Mouse (Mus musculus) MEL (cell line): ENCODE data around the gene Ext2.

ENCODE experiments used
- CTCF ChIP-seq, 3 experiments: IDR thresholded peaks in 2 of 3; conservative IDR thresholded peaks in 1 of 3; 2 replicates each; pipeline ENCODE4 v1.5.1; 2011 to 2012; ENCODE audit warnings: low read length in 3 of 3, low read depth in 2 of 3, mild to moderate bottlenecking in 2 of 3, improper control_type of control experiment in 1 of 3, inconsistent platforms in 1 of 3, mixed read lengths in 1 of 3, moderate library complexity in 1 of 3; ENCODE audit not compliant: control insufficient read depth in 1 of 3, insufficient read depth in 1 of 3, poor library complexity in 1 of 3, severe bottlenecking in 1 of 3
- EP300 ChIP-seq, 2 experiments: IDR thresholded peaks; 2 replicates each; pipeline ENCODE4 v1.6.1; 2011; ENCODE audit warnings: improper control_type of control experiment in 2 of 2, low read length in 2 of 2, low read depth in 1 of 2, mild to moderate bottlenecking in 1 of 2
- GATA1 ChIP-seq: IDR thresholded peaks from 2 replicates; pipeline ENCODE4 v1.6.1; 2011; ENCODE audit warnings: low read depth, low read length, improper control_type of control experiment
- POLR2A ChIP-seq, 2 experiments: IDR thresholded peaks; 2 replicates each; pipeline ENCODE4 v1.6.1; 2011 to 2012; ENCODE audit warnings: low read length in 2 of 2, mild to moderate bottlenecking in 2 of 2, control low read depth in 1 of 2, improper control_type of control experiment in 1 of 2, low read depth in 1 of 2, moderate library complexity in 1 of 2; ENCODE audit not compliant: control insufficient read depth in 1 of 2, insufficient read depth in 1 of 2, poor library complexity in 1 of 2
- TAL1 ChIP-seq: IDR thresholded peaks from 2 replicates; pipeline ENCODE4 v1.6.1; 2012; ENCODE audit warnings: mild to moderate bottlenecking, inconsistent platforms, low read length, moderate library complexity, mixed read lengths
- TCF12 ChIP-seq: IDR thresholded peaks from 2 replicates; pipeline ENCODE4 v1.6.1; 2014; ENCODE audit warnings: low read depth, mild to moderate bottlenecking, inconsistent platforms, low read length, improper control_type of control experiment, moderate library complexity

GRCm38 (mm10) chr2:93851303-93851702, 28.9 kb upstream of the Ext2 start:
- TF ChIP-seq POLR2A (IDR thresholded peaks at IDR 0.05; ENCODE audit: control insufficient read depth in 1 of 2, insufficient read depth in 1 of 2, low read depth in 1 of 2, low read length in 2 of 2, poor library complexity in 1 of 2), result no peak
- TF ChIP-seq CTCF (IDR thresholded peaks at IDR 0.05 in 2 of 3, conservative IDR thresholded peaks at IDR 0.05 in 1 of 3; ENCODE audit: control insufficient read depth in 1 of 3, insufficient read depth in 1 of 3, low read depth in 2 of 3, low read length in 3 of 3, poor library complexity in 1 of 3, severe bottlenecking in 1 of 3), result no peak
- no peak for TF ChIP-seq EP300 (IDR thresholded peaks at IDR 0.05; ENCODE audit: low read depth in 1 of 2, low read length in 2 of 2)
- TF ChIP-seq TCF12, result no peak
- TF ChIP-seq GATA1, result no peak
- TF ChIP-seq TAL1, result no peak
